Mouse (Mus musculus) CD4-positive naive resting alpha-beta T cell, adult 57 days (primary cell): ENCODE measurements around the gene Ackr4. TPM values are rescaled to one million over a fixed set of nuclear protein-coding genes. Genes with fewer than 3 reads are reported as not detected.

Experiments used
- total RNA-seq: library from RNA; stranded (reverse); gene quantifications from one replicate; pipeline ENCODE4 v1.2.4, GENCODE M21; 2023

Gene Ackr4
- total RNA-seq, result not detected

DNA sequence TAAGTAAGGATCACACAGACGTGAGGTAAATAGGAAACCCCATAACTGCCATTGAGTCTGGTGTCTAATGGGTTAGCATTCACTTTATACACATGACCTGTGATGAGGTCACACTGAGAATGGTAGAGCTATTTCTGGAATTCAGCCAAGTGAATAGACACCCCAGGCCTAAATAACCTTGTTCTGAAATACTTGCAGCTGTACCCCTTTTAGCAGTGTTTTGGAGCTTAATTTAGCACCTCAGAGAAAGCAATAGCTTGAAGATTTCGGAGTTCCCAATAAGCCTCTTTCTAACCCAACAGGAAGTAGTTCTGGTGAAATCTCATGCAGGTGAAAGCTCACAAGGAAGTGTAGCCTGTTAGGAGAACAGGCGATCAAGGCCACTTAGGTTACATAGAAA, at the start of gene Ackr4:
Gene Ackr4, minus strand, starts transcription at position 101 of the 400 bp plus-strand sequence.

DNA sequence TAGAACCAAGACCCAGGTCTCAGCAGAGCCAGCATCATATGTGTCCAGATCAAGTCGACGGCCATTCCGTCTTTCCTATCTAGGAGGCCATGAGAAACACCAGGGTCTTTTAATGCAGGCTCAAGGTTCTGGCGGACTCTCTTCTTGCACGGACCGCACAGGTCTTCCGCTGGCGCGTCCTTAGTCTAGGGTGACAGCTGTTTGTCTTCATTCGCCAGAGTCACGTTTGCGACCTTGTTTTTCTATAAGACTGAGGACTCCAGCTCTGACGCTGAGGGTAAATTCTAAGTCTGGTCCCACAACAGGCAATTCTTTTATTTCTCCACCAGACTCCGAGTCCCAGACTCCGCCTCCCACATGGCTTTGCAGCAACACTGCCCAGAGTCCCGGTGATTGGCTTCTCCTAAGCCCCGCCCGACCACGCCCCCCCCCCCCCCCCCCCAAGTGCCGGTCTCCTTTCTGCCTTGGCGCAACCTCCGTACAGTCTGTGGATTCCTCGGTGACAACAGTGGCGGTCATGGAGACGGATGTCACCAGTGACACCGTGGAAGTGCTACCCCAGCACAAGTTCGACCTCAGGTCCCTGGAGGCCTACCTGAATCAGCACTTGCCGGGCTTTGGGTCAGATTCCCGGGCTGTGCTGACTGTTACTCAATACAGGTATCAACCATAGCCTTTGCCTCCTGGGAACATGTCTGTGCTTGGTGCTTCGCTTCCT, 63.3 kb downstream of the Ackr4 start, which contains the start of gene Acad11:
Gene Acad11, plus strand, starts transcription at position 134 of the 718 bp plus-strand sequence.

DNA sequence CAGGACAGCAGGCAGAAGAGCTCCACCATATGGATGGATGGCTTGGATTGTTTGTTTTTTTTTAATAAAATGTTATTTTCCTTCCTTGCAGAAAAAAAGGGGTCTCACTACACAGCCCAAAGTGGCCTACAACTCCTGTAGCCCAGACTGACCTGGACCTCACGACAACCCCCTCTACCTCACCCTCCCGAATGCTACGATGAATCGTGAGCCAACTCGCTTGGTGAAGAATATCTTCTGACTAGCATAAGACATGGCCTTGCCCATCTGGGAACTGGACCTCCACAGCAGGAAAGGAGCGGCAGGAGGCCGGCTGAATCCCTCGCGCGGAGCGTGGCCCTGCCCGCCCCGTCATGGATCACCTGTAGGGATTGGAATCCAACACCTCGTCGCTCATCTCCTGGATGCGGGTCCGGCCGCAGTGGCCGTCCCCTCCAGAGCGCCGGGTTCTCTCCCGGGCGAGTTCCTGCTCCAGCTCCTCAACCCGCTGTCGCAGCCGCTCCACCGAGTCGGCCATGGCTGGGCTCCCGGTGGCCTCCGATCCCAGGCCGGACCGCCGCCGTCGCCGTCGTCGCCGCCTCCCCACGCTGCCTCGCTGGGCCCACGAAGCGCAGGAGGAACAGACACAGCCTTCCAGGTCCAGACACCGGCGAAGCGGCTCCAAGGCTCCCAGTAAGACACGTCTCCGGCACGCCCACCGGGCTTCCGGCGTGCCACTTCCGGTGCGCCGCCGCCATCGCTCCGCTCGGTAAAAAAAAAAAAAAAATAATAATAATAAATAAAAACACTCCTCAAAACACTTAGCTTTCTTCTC, 64.1 kb downstream of the Ackr4 start, which contains the start of gene Uba5:
Gene Uba5, minus strand, starts transcription at position 705 of the 814 bp plus-strand sequence.

DNA sequence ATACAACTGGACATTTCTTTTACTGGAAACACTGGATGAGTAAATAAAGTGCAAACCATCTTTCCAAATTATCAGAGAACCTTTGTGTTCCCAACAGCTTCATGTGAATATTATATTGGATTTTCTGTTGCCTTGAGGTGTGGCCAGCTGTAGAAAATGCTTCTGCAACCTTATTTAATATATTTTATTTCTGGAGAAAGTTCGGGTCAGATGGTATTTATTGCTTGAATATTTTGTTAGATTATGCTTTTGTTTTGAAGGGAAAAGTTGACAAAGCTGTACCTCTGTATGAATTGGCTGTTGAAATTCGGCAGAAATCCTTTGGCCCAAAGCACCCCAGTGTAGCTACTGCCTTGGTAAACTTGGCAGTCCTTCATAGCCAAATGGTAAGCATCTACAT, 86.4 kb downstream of the Ackr4 start, which contains the start of gene Gm28305:
Gene Gm28305, plus strand, starts transcription at position 301 of the 400 bp plus-strand sequence.

Other genes with a start within 250 kb of the Ackr4 start
- 3.2 TPM for gene Nphp3, start 124.4 kb downstream of the Ackr4 start, total RNA-seq
- not detected for gene Gm28305, start 86.3 kb downstream of the Ackr4 start, total RNA-seq
- 22.7 TPM for gene Uba5, start 63.8 kb downstream of the Ackr4 start, total RNA-seq
- 17.2 TPM for gene Acad11, start 63.6 kb downstream of the Ackr4 start, total RNA-seq
- gene Dnajc13, start 136.0 kb upstream of the Ackr4 start, total RNA-seq, result 75.4 TPM
- 39.3 TPM for gene Acpp, start 210.8 kb upstream of the Ackr4 start, total RNA-seq